ENCODE assay signal across 1 mouse cellular context in the genomic region with DNA sequence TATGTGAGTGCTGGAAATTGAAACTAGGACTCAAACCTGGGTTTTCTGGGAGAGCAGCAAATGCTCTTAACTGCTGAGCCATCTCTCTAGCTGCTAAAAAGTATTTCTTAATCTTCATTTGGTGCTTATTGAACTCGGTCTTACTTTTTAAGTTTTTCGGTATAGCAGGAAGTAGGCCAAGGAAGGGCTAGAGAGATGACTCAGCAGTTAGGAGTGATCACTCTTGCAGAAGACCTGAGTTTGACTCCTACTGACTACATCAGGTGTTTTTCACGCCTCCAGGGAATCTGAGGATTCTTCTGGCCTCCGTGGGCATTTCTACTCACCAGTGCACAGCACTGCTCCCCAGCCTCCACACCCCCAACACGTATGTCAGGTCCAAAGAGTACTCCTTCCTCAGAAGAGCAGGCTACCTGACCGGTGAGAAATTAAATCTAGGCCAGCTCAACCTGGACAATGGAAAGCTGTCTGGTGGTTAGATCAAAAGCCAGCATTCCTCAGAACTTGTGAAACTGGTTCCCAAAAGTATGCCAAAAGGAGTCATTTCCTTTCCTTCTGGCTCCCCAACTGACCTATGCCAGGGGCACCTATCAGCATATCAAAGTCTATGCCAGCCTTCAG.
A peak's percentile ranks its signal among the peaks of the same experiment; 100 is the strongest.
TF ChIP-seq lines count a peak whose summit lies in the region.

No protein-coding gene starts in this region.

TF ChIP-seq in MEL, 35 proteins besides CTCF, POLR2A, EP300 and RAD21:
- TF ChIP-seq MAFK (IDR thresholded peaks at IDR 0.05; ENCODE audit: borderline replicate concordance, low read depth, low read length): peak; percentile 65
- no peak for TF ChIP-seq MYC (IDR thresholded peaks at IDR 0.05; ENCODE audit: low read depth, low read length)
- no peak for TF ChIP-seq MAX (IDR thresholded peaks at IDR 0.05; ENCODE audit: low read length)
- TF ChIP-seq GABPA (IDR thresholded peaks at IDR 0.05; ENCODE audit: low read depth, low read length): peak; percentile 63
- no peak for TF ChIP-seq CHD2 (IDR thresholded peaks at IDR 0.05; ENCODE audit: low read length)
- no peak for TF ChIP-seq POLR2AphosphoS5 (IDR thresholded peaks at IDR 0.05; ENCODE audit: borderline replicate concordance, low read depth, low read length)
- TF ChIP-seq ETS1 (IDR thresholded peaks at IDR 0.05; ENCODE audit: low read depth, low read length): 0 out of 2 replicates have a peak, but pooled peaks have one; percentile 15
TF ChIP-seq in MEL: peak in this region for 3.
